Mouse (Mus musculus): ENCODE results near the gene Cenpo.

DNA sequence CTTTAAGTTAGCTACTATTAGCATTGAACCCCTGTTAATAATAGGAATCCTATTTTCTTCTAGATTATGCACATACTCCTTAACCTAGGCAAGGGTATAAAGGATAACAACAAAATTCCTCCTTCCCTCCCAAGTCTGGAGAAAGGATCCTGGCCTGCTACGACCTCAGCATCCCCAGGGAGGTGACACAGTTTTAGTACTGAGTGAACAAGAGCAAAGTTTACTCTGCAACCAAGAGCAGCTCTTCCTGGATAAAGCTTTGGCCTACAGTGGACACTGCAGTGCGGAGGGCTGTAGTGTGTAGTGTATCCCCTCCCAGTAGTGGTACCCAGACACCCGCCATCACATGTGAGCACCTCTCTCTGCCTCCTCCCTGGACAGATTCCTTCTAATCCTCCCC is 82.1 kb downstream of the Cenpo start:
- TF ChIP-seq USF2 (IDR thresholded peaks at IDR 0.05; ENCODE audit: borderline replicate concordance in 1 of 2, insufficient read depth in 1 of 2, low read depth in 1 of 2, low read length in 2 of 2) (no peak), CTCF (IDR thresholded peaks at IDR 0.05 in 2 of 3, conservative IDR thresholded peaks at IDR 0.05 in 1 of 3; ENCODE audit: control insufficient read depth in 1 of 3, insufficient read depth in 1 of 3, low read depth in 2 of 3, low read length in 3 of 3, poor library complexity in 1 of 3, severe bottlenecking in 1 of 3) (no peak)

Data from MEL (cell line).